Mouse (Mus musculus): ENCODE data around the gene Lyl1. TPM values are rescaled to one million over a fixed set of nuclear protein-coding genes. Genes with fewer than 3 reads are reported as not detected.

Lyl1 gene
- polyA plus RNA-seq, 1 experiment from 2014 or later = 4.6 TPM

- Histone ChIP-seq H3K9ac (ENCODE audit: low read length) (no peak overlapping the region), H3K36me3 (ENCODE audit: control insufficient read depth, insufficient read depth, low read length) (no peaks in the 10 kb centered on the region), H3K4me2 (ENCODE audit: low read depth) (no peak overlapping the region), H3K4me1 (ENCODE audit: control insufficient read depth, insufficient read depth, low read length) (peaks cover 45% of the 10 kb centered on the region), H3K27me3 (ENCODE audit: control insufficient read depth, insufficient read depth, low read length) (no peaks in the 10 kb centered on the region), H3K9me3 (ENCODE audit: control insufficient read depth, low read length) (no peaks in the 10 kb centered on the region), H3K27ac (ENCODE audit: low read depth, low read length) (no peak overlapping the region), H3K4me3 (ENCODE audit: low read depth, low read length) (no peak overlapping the region)
- 77% methylated on average over 1 of the region's 1 CpGs for WGBS
- no peak for ATAC-seq (ENCODE audit: insufficient read depth, low FRiP score, low TSS enrichment)
- DNase-seq (ENCODE audit: low spot score) = no peak
Measured at GRCm38 (mm10) chr8:84658951-84659350, 42.3 kb upstream of the Lyl1 start.

GRCm38 (mm10) chr8:84659936-84660818, 41.1 kb upstream of the Lyl1 start:
- Histone ChIP-seq H3K4me1 (ENCODE audit: control insufficient read depth, insufficient read depth, low read length) (peaks cover 42% of the 10 kb centered on the region), H3K4me2 (ENCODE audit: low read depth) (peak overlapping the region; percentile 90), H3K4me3 (ENCODE audit: low read depth, low read length) (peak overlapping the region; percentile 91), H3K27ac (ENCODE audit: low read depth, low read length) (peak overlapping the region; percentile 75), H3K27me3 (ENCODE audit: control insufficient read depth, insufficient read depth, low read length) (no peaks in the 10 kb centered on the region), H3K36me3 (ENCODE audit: control insufficient read depth, insufficient read depth, low read length) (no peaks in the 10 kb centered on the region), H3K9ac (ENCODE audit: low read length) (peak overlapping the region; percentile 91), H3K9me3 (ENCODE audit: control insufficient read depth, low read length) (no peaks in the 10 kb centered on the region)
- ATAC-seq (ENCODE audit: insufficient read depth, low FRiP score, low TSS enrichment) (no peak), DNase-seq (ENCODE audit: low spot score) (peak; percentile 70)
- 2% methylated on average over 33 of the region's 33 CpGs for WGBS

GRCm38 (mm10) chr8:84660819-84661457, 40.3 kb upstream of the Lyl1 start:
- Histone ChIP-seq H3K9me3 (ENCODE audit: control insufficient read depth, low read length) (no peaks in the 10 kb centered on the region), H3K4me3 (ENCODE audit: low read depth, low read length) (peak overlapping the region; percentile 91), H3K27ac (ENCODE audit: low read depth, low read length) (peak overlapping the region; percentile 75), H3K36me3 (ENCODE audit: control insufficient read depth, insufficient read depth, low read length) (no peaks in the 10 kb centered on the region), H3K4me1 (ENCODE audit: control insufficient read depth, insufficient read depth, low read length) (peaks cover 34% of the 10 kb centered on the region), H3K4me2 (ENCODE audit: low read depth) (peak overlapping the region; percentile 90), H3K9ac (ENCODE audit: low read length) (peak overlapping the region; percentile 91), H3K27me3 (ENCODE audit: control insufficient read depth, insufficient read depth, low read length) (no peaks in the 10 kb centered on the region)
- ATAC-seq (ENCODE audit: insufficient read depth, low FRiP score, low TSS enrichment) = no peak
- under 1% methylated on average over 20 of the region's 20 CpGs for WGBS
- DNase-seq (ENCODE audit: low spot score) = peak; percentile 58

GRCm38 (mm10) chr8:84661458-84661871, 39.8 kb upstream of the Lyl1 start:
- H3K4me1 ChIP-seq (ENCODE audit: control insufficient read depth, insufficient read depth, low read length) = peaks cover 31% of the 10 kb centered on the region
- ATAC-seq (ENCODE audit: insufficient read depth, low FRiP score, low TSS enrichment) = no peak

GRCm38 (mm10) chr8:84661961-84662571, 39.2 kb upstream of the Lyl1 start:
- peak overlapping the region; percentile 91 for H3K9ac ChIP-seq (ENCODE audit: low read length)
- DNase-seq (ENCODE audit: low spot score) (no peak), ATAC-seq (ENCODE audit: insufficient read depth, low FRiP score, low TSS enrichment) (peak; percentile 1; the same call in 1 of the 2 replicates)
- H3K4me2 ChIP-seq (ENCODE audit: low read depth) = peak overlapping the region; percentile 90
- peak overlapping the region; percentile 91 for H3K4me3 ChIP-seq (ENCODE audit: low read depth, low read length)
- H3K4me1 ChIP-seq (ENCODE audit: control insufficient read depth, insufficient read depth, low read length) = peaks cover 25% of the 10 kb centered on the region
- peak overlapping the region; percentile 75 for H3K27ac ChIP-seq (ENCODE audit: low read depth, low read length)
- under 1% methylated on average over 61 of the region's 61 CpGs for WGBS
- no peaks in the 10 kb centered on the region for H3K36me3 ChIP-seq (ENCODE audit: control insufficient read depth, insufficient read depth, low read length)
- H3K27me3 ChIP-seq (ENCODE audit: control insufficient read depth, insufficient read depth, low read length) = no peaks in the 10 kb centered on the region
- no peaks in the 10 kb centered on the region for H3K9me3 ChIP-seq (ENCODE audit: control insufficient read depth, low read length)

More at GRCm38 (mm10) chr8:84661458-84661871, 39.8 kb upstream of the Lyl1 start:
- Histone ChIP-seq H3K4me2 (ENCODE audit: low read depth) (peak overlapping the region; percentile 90), H3K9me3 (ENCODE audit: control insufficient read depth, low read length) (no peaks in the 10 kb centered on the region), H3K27ac (ENCODE audit: low read depth, low read length) (peak overlapping the region; percentile 75), H3K27me3 (ENCODE audit: control insufficient read depth, insufficient read depth, low read length) (no peaks in the 10 kb centered on the region), H3K9ac (ENCODE audit: low read length) (peak overlapping the region; percentile 91), H3K4me3 (ENCODE audit: low read depth, low read length) (peak overlapping the region; percentile 91), H3K36me3 (ENCODE audit: control insufficient read depth, insufficient read depth, low read length) (no peaks in the 10 kb centered on the region)
- peak; percentile 53 for DNase-seq (ENCODE audit: low spot score)
- under 1% methylated on average over 24 of the region's 24 CpGs for WGBS

- DNase-seq (ENCODE audit: low spot score) (peak; percentile 94), ATAC-seq (ENCODE audit: insufficient read depth, low FRiP score, low TSS enrichment) (peak; percentile 71)
- H3K4me3 ChIP-seq (ENCODE audit: low read depth, low read length) = peak within 1 kb of the TSS; percentile 91
- no peaks in the 10 kb centered on the region for H3K9me3 ChIP-seq (ENCODE audit: control insufficient read depth, low read length)
- H3K27me3 ChIP-seq (ENCODE audit: control insufficient read depth, insufficient read depth, low read length) = no peaks in the 10 kb centered on the region
- under 1% methylated on average over 27 of the region's 27 CpGs for WGBS
- peak within 1 kb of the TSS; percentile 75 for H3K27ac ChIP-seq (ENCODE audit: low read depth, low read length)
- H3K4me1 ChIP-seq (ENCODE audit: control insufficient read depth, insufficient read depth, low read length) = peaks cover 20% of the 10 kb centered on the region
- H3K36me3 ChIP-seq (ENCODE audit: control insufficient read depth, insufficient read depth, low read length) = no peaks in the 10 kb centered on the region
- peak within 1 kb of the TSS; percentile 91 for H3K9ac ChIP-seq (ENCODE audit: low read length)
- peak within 1 kb of the TSS; percentile 90 for H3K4me2 ChIP-seq (ENCODE audit: low read depth)
Measured at GRCm38 (mm10) chr8:84662581-84663065, 38.6 kb upstream of the Lyl1 start, which contains the start of gene Ier2. Gene Ier2 (minus strand): TSS chr8:84662852.

GRCm38 (mm10) chr8:84663483-84664327, 37.6 kb upstream of the Lyl1 start:
- no peaks in the 10 kb centered on the region for H3K9me3 ChIP-seq (ENCODE audit: control insufficient read depth, low read length)
- H3K27me3 ChIP-seq (ENCODE audit: control insufficient read depth, insufficient read depth, low read length) = no peaks in the 10 kb centered on the region
- H3K4me2 ChIP-seq (ENCODE audit: low read depth) = peak overlapping the region; percentile 90
- H3K4me3 ChIP-seq (ENCODE audit: low read depth, low read length) = peak overlapping the region; percentile 91
- H3K27ac ChIP-seq (ENCODE audit: low read depth, low read length) = peak overlapping the region; percentile 84
- peak overlapping the region; percentile 76 for H3K9ac ChIP-seq (ENCODE audit: low read length)
- WGBS = 2% methylated on average over 43 of the region's 43 CpGs
- ATAC-seq (ENCODE audit: insufficient read depth, low FRiP score, low TSS enrichment) (peak; percentile 85), DNase-seq (ENCODE audit: low spot score) (peak; percentile 96)
- H3K36me3 ChIP-seq (ENCODE audit: control insufficient read depth, insufficient read depth, low read length) = no peaks in the 10 kb centered on the region
- H3K4me1 ChIP-seq (ENCODE audit: control insufficient read depth, insufficient read depth, low read length) = peaks cover 19% of the 10 kb centered on the region
